Mouse (Mus musculus): Measurements from ENCODE around the gene Crtap.
"Not testable (repeated sequence)": the region's sequence is repeated elsewhere in the genome, so short reads cannot be mapped to it uniquely, and the experiment has no call there.

Gene Crtap

DNA sequence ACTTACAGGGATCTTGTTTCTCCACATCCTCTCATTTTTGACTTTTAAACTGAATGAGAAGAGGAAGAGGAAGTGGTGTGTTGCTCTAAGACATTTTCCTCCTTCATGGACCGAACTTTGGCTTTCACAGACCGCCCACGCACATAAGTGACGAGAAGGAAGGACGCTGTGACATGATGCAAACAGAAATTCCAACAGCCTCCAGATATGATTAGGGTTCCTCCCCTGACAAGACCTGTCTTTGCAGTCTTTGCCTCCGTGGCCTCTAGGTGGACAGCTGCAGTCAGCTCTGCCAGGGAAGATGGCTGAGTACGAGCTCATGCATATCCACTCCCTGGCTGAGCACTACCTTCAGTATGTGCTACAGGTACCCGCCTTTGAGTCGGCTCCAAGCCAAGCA is 60.6 kb downstream of the Crtap start, which contains the start of gene Bcl2a1c:
Bcl2a1c (plus strand) TSS at position 281 of the 400 bp plus-strand sequence.
- not testable (repeated sequence) for DNase-seq (ENCODE audit: extremely low read depth, low read depth, low spot score)

DNA sequence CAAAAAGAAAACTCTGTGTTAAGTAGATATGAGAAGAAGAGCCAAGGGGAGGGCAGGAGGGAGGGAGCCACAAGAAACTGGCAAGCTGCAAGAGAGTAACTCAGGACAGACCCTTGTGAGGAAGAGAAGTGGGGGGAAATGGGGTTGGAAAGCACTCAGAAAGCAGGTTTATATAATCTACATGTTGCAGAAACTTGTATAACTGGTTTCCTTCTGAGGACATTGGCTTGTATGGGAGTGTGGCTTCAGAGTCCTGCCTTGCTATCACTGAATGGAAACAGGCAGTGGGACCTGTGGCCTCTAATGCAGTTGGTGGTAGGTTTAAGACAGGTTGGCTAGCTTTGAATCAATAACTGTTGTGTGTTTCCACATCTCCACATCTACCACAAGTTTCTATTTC is 62.1 kb downstream of the Crtap start:
- not testable (repeated sequence) for DNase-seq (ENCODE audit: extremely low read depth, low read depth, low spot score)

DNA sequence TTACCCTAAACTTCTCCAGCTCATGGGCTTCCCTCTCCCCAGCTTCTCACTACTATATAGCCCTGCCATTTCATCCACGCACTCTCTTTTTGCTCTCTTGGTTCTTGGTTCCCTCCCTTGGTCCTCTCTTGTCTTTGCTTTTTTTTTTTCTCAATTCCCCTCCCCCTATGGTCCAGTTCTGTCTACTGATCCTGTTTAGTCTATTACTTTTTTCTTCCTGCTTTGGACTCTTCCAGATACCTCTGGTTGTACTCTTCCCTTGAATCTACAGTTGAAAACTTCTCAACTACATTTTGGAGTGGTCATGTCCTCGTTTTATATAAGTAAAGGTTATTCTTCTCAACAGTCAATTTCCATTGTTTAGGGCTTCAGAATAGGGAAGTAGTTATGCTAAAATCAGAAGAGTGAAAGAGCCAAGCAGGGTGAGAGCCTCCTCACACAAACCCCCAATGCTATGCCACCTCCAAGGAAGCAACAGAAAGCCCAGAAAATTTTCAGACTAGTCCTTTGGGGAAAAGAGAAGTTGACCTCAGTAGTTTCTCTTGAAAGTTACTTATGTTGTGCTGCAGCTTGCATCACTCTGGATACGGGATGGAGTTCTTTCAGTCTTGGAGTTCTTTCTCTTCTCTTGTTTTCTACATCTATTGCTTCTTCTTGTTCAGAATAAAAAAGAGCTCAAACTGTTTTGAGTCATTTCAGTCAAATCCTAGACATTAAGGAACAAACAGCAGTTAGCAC is 64.3 kb downstream of the Crtap start:
- DNase-seq (ENCODE audit: extremely low read depth, low read depth, low spot score) = no peak

Data from fat pad, adult 2 months (tissue).